11 mouse cellular contexts compared by ENCODE assay signal in genomic region chr5:28289111-28289510, GRCm38 (mm10).
DNase-seq lines count a peak whose midpoint lies in the region.
"Had no signal": no experiment of that assay in that cellular context is flagged by ENCODE, and none has a peak within 500 bp of the region (broad histone marks: within the 10 kb centered on the region; RNA-seq: fewer than 3 reads in every experiment).

No protein-coding gene starts in this region.

- peak; percentile 83 for DNase-seq in brain, adult 2 months (ENCODE audit: low read depth, low spot score)
- peak; percentile 64 to 70 for DNase-seq in cerebellum, adult 18-20 months
- peak; percentile 79 for DNase-seq in cerebellum, adult 9-11 months
- peak; percentile 55 to 67 for DNase-seq in cerebellum, postnatal 36 days
- DNase-seq in spleen, postnatal 10 days (ENCODE audit: low spot score in 2 of 2): no peak
- DNase-seq in urinary bladder, adult 18-20 months (ENCODE audit: low spot score in 2 of 2): no peak
- DNase-seq in urinary bladder, postnatal 36 days (ENCODE audit: low spot score in 2 of 2): no peak
- DNase-seq: adrenal gland, postnatal 14 days; gastrocnemius, postnatal 36 days; heart, postnatal 10 days; heart, postnatal 4 days had no signal

Comparison
In these comparisons a context has a peak if more than half of its experiments do, and no peak if none do; other contexts are left out.
1. DNase-seq: peak in brain, adult 2 months (single experiment), cerebellum, adult 18-20 months (2 of 2), cerebellum, adult 9-11 months (single experiment) and cerebellum, postnatal 36 days (2 of 2); none in spleen, postnatal 10 days (0 of 2), urinary bladder, adult 18-20 months (0 of 2) and urinary bladder, postnatal 36 days (0 of 2).